Mouse (Mus musculus): ENCODE results near the gene Crip1.

Gene Crip1

GRCm38 (mm10) chr12:113131601-113132000 lies 14.5 kb upstream of the Crip1 start:
- no peak for DNase-seq

DNA sequence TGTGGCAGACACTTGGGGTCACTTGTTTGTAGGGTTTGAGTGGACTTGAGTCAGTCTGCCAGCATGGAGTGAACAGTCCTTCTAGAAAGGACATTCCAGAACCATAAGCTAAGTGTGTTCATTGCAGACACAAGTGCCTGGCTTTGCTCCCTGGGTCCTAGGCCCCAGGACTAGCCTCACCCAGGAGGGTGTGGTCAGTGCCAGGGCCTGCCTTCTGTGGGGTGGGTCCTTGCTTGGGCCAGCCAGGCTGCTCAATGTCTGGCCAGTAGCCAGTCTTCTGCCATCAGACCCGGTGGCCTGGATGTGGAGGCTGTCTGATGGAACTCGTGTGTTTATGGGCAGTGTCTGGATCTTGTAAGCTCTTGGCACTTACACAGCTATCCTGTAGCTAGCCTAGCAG lies 13.5 kb upstream of the Crip1 start:
- peak; percentile 45 for DNase-seq

- DNase-seq = no peak
Observed at GRCm38 (mm10) chr12:113133260-113133659, 12.9 kb upstream of the Crip1 start.

GRCm38 (mm10) chr12:113133861-113134403 lies 12.2 kb upstream of the Crip1 start:
- no peak for DNase-seq

DNA sequence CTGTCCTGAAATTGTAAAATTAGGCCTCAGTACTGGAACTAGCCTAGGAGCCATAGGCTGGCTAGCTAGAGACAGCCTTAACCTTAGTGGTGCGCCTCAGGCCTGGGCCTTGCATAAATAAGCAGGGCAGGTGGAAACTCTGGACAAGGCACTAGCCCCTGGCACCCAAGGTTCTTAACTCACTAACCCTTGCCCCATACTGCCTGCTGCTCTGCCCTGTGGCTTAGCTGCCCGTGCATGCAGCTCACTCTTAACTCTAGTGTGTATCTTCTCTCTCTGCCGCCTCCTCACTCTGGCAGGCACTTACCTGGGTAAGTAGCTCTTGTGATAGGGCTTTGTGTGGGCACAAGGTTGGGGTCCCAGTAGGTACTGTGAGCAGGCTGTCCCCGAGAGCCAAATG lies 11.6 kb upstream of the Crip1 start:
- no peak for DNase-seq

GRCm38 (mm10) chr12:113135401-113135800 lies 10.7 kb upstream of the Crip1 start:
- no peak for DNase-seq

DNA sequence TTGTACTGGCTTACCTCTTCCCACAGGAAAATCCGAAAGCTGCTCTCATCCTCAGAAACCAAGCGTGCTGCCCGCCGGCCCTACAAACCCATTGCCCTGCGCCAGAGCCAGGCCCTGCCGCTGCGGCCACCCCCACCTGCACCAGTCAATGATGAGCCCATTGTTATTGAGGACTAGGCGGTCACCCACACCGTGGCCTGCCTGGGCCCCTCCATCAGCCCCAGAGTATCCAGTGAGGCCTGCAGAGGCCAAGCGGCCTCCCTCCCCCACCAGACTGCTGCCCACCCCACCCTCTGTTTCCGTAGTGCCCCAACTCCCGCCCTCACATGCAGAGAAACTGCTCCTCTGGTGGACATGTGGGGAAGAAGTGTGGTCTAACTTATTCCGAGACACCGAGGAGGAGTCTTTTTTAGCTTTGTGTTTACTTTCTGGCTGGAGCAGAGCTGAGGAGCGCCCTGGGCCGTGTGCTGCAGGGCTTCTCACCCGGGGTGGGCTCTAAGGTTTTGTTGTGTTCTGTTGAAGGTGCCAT lies 9.6 kb upstream of the Crip1 start:
- DNase-seq = no peak

- no peak for DNase-seq
Observed at GRCm38 (mm10) chr12:113137260-113138213, 8.6 kb upstream of the Crip1 start.

DNA sequence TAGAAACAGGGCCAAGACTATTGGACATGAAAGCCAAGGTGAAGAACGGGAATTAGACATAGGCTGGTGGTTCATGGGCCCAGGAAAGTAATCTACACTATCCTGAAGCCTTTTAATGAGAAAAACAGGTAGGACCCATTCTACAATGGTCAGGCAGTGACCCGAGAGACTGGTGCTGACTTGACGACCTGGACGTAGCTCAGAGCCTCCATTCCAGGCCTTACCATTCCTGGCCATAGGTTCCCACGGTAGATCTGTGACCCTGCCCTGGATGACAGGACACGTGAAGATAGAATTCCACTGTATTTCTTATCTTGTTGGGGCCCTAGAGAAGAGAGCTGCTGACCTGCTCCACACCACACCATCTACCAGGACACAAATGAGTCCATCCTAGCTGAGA lies 7.8 kb upstream of the Crip1 start:
- DNase-seq = no peak

DNA sequence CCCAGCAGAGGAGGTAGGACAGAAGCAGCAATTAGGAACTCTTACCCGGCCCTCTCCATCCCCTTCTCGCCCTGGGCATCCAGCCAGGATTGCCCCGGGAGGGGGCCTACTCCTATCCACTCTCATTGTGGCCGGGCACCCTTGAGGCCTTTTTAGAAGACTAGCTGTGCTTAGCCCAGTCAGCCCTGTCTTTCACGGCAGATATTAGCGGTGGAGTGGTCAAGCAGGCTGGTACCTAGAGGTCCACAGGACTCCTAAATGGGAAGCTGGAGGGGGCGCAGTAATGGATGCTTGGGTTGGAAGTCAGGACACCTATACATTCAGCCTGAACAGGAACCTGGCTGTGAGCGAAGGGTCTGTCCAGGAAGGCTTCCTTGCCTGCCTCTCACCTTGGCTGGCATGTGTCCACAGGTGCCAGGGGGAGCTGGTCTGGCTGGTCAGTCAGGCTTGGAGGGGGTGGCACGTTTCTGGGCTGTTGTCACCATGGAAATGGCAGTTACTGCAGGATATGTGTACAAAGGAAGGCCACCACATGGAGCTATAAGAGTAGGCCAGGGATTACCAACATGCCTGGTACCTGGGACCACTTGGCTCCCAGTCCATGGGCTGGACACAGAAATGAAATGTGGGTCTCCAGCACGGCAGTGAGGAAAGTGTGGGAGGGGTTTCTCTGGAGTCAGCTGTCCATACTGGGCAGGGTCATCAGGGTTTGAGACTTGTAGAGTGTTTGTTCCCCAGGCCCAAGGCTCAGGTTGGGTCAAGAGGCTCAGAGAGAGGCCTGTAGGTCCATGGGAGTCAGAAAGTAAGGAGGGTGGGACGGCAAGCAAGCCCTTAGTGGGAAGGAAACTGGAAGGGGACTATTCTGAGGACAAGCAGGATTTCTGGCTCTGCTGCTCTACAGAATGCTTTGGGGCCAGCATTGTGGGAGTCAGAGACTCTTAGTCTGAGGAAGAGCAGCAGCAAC lies 6.9 kb upstream of the Crip1 start:
- DNase-seq = peak; percentile 69

- peak; percentile 85 for DNase-seq
Observed at GRCm38 (mm10) chr12:113139908-113140615, 6.1 kb upstream of the Crip1 start, which contains the start of gene Crip2. Crip2 (plus strand) TSS chr12:113140236.

GRCm38 (mm10) chr12:113140616-113141411 lies 5.3 kb upstream of the Crip1 start:
- DNase-seq = peak; percentile 57

DNA sequence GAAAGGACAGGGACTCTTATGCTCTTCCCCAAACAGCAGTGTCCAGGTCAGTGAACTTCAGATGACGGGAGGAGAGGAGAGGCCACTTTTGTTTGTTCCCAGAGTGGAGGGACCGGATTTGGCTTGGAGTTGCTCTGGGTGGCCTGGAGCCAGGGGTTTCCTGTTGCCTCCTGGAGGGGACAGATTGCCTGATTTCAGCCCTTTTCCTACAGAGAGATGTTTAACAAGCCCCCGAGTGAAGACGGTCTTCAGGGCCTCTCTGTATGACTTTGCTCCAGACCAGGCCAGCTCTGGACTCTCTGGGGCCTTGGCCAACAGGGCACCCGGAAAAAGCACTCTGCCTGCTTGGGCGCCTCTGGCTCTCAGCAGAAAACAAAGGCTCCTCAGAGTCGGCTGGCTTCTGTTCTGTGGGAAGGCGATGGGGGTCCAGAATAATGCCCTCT lies 4.6 kb upstream of the Crip1 start:
- peak; percentile 57 for DNase-seq

- peak; percentile 85 for DNase-seq
Observed at GRCm38 (mm10) chr12:113142021-113142975, 3.8 kb upstream of the Crip1 start.

- no peak for DNase-seq
Observed at GRCm38 (mm10) chr12:113143164-113143563, 3.0 kb upstream of the Crip1 start.

DNA sequence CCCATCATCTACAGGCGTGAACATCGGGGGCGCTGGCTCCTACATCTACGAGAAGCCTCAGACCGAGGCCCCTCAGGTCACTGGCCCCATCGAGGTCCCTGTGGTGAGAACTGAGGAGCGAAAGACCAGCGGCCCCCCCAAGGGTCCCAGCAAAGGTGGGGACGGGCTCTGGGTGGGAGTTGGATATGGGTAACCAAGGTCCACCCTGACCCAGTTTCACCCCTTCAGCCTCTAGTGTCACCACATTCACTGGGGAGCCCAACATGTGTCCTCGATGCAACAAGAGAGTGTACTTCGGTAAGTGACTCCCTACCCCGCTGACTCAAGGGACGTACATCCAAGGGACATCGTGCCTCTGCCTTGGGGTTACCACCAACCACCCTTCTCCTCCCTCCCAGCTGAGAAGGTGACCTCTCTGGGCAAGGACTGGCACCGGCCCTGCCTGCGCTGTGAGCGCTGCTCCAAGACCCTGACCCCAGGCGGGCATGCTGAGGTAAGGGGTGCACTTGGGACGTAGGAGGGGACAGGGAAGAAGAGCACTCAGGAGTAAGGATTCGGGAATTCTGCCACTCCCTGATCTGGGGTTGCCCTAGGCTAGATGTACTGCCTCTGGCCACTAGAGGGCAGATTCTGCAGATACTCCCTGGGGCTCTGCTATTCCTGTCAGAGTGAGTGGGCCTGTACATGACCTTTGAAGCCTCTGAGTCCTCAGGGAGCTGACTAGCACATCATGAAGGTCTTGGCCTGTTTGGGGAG lies 1.9 kb upstream of the Crip1 start:
- DNase-seq = peak; percentile 61

DNA sequence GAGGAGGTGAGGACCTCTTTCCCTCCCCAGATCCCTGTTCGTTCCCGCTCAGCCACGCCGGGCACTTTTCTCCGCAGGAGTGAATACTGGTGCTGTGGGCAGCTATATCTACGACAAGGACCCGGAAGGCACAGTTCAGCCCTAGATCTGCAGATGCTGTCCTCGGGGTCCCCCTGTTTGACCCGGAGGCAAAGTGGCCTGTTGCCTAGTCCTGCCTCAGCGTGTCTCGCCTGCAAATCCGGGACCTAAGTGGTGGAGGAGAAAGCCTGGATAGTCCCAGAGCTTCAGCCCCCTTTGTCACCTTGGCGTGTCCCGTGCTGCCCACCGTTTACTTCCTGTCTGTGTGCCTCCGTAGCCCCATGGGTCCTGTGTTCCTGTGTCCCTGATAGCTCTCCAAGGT lies 1.2 kb upstream of the Crip1 start:
- no peak for DNase-seq

- DNase-seq = no peak
Observed at GRCm38 (mm10) chr12:113145591-113145990, 525 bp upstream of the Crip1 start.

GRCm38 (mm10) chr12:113147481-113147880 lies 1.4 kb downstream of the Crip1 start:
- DNase-seq = no peak

Data from kidney, adult 9 months (tissue).